Mouse (Mus musculus): ENCODE measurements around the gene Tada2a.

Tada2a gene

DNA sequence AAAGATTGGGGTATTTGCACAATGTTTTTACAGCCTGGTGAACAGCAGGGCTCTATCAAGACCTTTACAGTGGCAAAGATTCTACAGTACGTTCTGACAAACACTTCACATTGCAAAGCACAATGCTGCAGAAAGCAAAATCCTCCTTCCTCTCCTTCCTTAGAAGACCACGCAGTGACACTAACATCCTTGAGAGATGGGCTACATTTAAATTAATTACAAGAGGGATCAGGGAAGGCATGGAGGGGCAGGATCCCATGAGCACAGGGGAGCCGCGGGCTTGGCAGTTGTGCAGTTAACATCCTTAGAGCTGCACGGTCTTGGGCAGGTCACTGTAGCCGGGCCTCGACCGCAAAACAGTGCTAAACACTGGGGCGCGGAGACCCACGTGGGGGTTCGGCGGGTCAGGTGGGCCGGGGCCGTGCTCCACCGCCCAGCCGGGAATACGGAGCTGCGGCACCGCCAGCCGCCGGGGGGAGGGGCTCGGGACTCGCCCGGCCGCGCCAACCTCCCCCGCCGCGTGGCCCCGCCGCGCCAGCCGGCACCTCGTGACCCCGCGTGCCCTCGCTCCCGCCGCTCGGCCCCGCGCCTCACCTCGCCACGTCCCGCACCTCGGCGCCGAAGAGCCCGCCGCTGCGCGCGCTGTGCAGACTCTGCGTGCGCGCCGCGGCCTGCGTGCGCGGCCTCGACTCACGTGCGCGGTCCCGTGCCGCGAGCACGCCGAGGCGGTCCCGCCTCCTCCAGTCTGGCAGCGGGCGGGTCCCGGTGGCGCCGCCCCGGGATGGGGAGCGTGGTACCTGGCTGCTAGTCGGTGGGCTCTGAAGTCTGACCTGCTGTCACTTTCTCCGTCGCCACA lies at the start of gene Tada2a, which contains the start of gene Acaca:
Tada2a (minus strand) TSS at position 658 of the 856 bp plus-strand sequence.
Acaca (plus strand) TSS at position 730 of the 856 bp plus-strand sequence.
- peak; percentile 46 to 62 for DNase-seq

DNA sequence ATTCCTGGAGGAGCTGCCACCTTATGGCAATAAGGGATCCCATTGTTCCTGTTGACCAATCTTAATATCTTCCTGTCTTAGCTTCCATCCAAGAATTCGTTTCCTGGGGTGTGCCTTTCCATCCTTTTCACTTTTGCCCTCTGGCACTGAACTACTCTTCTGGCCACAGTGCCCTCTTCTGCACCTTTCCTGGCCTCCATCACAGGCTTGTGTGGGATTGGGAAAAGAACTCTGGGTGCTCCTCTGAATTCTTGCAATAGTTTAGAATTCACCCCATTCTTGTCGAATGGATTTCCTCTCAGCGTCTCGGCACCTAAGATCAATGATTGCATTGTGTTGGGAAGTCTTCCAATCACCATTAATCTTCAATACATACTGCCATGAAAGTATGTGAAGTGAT lies 49.2 kb upstream of the Tada2a start:
- DNase-seq: no peak

DNA sequence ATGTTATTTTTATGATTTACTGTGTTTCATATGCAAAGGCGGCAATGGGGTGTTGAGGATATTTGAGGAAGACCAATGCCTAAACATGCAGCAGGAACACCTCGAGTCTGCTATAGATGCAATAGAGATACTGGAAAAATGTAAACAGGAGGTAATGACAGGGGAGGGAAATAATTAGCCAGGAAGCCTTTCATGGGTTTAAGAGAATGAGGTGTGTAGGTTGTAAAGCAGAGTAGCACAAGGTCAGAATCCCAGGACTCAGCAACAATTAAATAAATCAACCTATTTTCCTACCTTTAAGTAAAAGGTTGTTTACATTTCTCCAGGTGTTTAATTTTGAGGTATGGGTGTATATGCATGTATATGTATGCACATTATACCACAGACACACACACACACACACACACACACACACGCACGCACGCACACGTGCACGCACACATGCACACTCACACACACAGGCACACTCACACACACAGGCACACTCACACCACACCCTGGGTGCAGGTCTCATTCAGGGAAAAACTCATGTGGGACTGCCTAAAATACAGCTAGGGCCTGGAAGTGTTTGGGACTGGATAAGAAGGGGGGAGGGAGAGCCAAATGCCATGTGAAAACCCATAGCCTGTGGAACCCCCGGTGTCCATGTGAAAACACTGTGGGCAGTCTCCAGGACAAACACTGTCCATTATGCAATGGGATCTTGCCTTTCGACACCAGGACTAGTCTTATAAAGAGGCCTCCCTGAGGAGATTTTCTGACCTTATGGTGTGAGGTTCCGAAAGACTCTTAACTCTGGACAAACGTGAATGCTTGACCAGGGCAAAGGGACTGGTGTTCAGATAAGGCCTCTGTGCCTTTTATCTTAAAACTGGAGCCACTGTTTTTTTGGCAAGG lies 43.4 kb upstream of the Tada2a start:
- no peak for DNase-seq

DNA sequence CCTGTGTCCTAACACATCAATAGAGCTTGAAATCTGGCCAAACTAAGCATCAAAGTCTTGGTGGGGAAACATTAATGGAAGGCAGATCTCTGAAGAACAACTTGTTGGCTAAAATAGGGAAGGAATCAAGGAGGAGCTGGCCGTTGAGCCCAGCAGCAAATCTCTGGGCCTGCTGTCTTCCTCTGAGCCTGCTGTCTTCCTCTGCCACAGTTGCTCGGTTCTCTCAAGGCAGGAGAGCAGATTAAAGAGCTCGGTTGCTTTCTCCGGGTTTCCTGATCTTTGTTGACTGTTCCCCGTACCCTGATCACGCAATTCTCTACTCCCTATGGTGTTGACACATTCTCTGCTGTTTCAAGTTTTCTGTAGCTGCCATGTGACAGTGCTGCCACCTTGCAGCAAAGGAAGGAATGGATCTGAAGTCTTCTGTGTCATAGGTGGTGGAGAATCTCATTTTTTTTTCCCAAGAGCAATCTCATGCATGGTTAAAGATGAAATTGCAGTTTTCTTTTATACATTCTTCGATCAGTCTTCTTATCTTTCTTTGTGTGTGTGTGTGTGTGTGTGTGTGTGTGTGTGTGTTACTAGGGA lies 39.4 kb upstream of the Tada2a start:
- DNase-seq: no peak

DNA sequence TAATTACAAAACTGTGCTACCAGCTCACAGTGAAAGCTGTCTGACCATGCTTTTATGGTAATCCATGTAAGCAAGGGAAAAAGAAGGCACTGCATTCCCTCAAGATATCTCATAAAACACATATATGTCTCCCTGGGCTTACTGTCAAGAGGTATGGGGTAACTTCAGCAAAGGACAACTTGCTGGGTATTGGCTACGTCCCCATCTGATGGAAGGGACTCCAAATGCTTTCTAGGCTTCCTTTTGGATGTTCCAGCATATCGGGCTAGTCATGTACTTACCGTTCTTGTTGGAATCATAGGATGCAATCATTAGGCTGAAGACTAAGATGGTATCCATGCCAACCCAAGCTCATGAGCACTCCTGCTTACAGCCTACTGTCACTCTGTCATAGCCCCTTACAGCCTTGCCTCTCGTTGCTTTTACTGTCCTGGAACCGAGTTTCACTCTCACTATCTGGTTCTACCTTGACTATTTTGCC lies 37.7 kb upstream of the Tada2a start, which contains the start of gene Gm11437:
Gm11437 (minus strand) TSS at position 431 of the 481 bp plus-strand sequence.
- no peak for DNase-seq

DNA sequence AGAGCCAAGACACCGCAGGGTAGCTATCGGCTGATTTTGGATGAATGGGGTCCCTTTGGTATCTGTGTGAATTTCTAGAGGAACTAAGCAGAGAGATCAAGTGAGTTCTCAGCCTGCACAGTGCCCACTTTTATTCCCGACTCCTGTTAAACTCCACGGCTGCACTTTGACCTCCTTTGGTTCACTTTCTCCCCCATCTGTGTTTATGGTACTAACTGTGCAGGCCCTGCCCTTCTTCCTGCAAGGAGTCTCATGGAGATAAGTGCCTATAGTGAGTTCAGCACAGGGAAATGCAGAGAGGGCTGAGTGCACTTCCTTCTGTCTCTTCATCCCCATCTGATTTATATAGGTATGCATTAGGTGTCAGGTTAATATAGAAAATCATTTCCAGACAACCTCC lies 35.2 kb upstream of the Tada2a start:
- no peak for DNase-seq

DNA sequence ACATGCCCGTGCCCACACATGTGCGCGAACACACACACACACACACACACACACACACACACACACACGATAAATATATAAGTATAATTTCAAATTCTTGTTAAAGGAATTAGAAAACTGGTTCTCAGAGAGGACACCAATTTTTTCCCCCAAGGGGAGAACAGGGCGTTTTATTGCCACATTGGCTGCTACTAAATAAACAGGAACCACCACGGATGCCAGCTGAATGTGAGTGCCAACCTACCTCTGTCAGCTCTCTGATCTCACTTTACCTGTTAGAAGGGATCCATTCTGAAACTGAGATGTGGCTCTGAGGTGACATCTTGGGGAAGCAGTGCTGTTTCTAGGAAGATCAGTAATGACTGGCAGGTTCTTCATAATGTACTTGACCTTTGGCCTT lies 34.7 kb upstream of the Tada2a start:
- DNase-seq: no peak

DNA sequence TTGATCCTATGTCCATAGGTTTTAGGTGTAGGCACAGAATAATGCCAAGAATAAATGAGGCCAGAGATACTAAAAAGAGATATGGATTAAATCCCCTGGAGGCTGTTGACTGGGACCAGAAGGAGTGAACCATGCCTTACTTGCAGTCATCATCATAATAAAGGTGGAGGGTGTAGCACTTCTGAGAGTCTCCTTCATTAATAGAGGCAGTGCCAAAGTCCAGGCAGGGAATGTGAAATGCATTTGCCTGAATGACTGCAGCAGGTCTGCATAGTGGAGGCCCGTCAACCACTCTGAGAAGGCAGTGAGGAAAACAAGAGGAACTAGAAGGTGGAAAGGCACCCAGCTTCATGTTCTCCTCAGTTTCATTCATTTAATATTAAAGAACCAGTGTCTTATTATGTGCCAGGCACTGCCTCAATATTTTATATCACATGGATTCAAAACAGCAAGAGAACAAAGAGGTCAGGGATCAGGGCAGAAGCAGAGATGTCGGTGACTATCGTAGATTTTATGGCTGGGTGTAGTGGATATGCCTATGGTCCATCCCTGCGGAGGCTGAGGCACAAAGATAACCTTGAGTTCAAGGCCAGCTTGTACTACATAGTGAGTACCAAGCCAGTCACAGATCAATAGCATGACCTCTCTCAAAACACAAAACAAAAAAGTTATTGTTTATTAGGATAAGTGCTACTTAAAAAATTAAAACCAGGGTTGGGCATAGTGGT lies 27.3 kb upstream of the Tada2a start:
- DNase-seq: no peak

DNA sequence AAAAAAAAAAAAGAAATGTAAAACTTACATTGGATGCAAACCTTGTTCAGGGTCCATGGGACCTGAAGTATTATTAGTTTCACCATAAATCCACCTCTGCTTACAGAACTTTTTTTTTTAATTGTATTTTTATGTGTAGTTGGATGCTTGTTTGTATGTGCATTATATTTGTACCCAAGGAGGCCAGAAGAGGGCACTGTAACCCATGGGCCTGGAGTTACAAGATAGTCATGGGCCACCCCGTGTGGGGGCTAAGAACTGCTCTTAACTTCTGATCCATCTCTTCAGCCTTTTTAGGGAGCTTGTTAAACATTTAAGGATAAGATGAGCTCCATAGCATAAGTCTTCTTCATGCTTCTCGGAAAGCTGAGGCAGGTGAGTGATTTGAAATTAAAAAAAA lies 21.5 kb upstream of the Tada2a start:
- no peak for DNase-seq

DNA sequence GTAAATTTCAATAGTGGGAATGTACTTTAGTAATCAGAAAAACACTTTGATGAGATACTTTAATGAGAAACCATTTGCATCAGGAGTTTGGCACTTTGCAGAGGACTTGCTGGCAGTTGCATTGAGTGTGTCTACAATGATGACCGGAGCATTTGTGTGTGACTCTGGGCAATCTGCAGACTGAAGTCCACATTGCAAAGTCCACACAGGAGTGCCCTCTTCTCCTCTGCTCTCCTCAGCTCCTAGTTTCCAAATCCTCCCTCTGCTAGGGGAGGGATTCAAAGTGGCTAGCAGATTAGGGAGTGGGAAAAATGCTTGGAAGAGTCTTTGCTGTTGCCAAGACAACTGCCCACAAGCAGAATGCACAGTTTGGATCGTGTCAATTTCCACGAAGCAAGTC lies 16.7 kb upstream of the Tada2a start:
- no peak for DNase-seq

DNA sequence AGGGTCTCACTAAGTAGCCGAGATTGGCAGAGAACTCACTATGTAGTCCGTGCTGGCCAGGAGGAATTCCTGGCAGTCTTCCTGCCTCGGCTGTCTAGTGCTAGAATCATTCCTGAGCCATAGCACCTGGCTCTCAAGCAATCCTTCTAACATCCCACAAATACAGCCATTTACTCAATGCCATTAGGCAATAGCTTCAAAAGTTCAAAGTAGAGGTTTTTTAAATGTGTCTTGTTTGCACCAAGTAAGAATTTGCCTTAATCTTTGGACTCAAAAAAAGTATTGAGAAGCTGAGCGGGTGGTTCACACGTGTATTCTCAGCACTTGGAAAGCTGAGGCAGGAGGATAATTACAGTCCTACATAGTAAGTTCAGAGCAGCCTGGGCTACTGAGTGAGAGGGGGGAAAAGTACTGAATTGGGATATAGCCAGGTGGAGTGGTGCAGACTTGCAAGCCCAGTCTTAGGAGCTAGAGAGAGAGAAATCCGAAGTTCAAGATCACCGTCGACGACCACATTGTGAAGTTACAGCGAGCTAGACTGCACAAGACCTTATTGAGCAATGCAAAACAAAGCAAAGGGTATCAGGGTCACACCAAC lies 15.9 kb upstream of the Tada2a start:
- DNase-seq: no peak

DNA sequence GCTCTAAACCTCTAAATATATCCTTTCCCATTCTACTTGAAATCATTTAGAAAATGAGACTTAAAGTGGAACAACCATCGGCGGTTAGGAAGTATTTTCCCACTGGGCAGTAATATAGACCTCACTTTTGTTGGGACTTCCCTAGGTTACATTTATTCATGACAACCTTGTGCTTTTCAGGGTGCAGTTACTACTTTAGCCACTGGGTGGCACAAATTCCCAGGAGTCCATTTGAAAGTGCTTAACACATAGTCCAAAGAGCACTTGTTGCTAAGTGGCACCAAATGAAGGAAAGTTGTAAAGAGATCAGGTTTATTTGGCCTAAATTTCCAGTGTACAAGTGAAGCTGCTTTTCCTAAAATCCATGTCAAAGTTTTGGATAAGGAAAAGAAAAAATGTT lies 12.4 kb upstream of the Tada2a start:
- peak in 1 of 2 experiments; percentile 6 for DNase-seq

DNA sequence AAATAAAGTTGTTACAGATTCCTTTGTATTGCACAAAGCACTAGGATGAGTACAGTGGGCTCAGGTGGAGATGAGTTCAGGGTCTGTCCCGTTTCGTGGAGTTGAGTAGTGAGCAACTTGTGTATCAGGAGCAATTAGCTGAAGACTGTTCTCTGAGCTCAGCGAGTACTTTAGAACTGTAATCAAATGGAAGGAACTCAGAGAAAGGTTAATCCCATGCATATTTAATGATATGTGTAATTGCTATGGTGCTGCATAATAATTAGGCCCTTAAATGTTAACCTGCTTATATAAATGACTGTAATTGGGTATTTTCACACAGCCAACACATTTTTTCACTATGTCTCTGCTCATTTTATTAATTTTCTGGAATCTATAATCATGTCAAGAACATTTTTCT lies 7.1 kb upstream of the Tada2a start:
- DNase-seq: no peak

DNA sequence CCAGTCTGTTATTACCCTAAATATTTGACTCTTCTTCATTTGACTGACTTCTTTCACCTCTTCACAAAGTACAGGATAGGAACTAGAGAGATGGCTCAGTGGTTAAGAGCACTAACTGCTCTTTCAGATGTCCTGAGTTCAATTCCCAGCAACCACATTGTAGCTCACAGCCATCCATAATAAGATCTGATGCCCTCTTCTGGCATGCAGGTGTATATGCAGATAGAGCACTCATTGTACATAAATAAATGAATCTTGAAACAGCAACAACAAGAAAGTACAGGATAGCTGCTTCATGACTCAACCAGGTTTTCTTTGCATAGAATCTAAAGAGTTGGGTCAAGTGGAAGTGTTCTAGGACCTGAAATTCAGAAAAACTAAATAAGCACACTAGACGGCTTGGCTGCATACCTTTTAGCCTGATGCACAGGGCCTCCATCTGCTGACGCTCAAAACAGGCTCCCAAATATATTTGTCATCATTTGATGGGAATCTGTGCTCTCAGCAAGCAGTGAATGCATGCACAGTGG lies 5.0 kb upstream of the Tada2a start:
- DNase-seq: no peak

DNA sequence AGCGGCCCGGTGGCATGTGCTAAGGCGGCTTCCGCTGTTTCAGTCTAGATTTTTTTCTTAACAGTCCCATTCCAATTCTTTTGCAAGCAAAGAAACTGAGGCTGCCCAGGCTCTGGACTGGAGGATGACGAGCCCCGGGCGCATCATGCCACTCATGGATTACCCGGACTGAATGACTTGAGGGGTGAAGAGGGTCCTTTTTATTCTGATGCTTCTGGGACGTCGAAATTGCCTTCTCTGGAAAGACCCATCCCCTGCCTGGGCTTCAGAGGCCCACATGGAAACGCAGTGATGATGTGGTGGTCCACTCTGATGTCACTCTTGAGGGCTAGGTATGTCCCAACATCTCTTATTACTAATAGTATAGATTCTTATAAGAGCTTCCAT lies 392 bp upstream of the Tada2a start:
- no peak for DNase-seq

DNA sequence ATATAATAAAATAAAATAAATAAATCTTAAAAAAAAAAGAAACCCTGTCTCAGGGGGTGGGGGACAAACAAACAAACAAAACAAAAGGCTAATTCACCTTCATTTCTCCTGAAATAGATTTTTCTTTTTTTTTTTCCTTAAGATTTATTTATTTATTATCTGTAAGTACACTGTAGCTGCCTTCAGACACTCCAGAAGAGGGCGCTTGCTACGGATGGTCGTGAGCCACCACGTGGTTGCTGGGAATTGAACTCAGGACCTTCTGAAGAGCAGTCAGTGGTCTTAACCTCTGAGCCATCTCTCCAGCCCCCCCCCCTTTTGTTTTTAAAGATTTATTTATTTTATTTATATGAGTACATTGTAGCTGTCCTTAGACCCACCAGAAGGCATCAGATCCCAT lies 1.4 kb downstream of the Tada2a start:
- DNase-seq: no peak

DNA sequence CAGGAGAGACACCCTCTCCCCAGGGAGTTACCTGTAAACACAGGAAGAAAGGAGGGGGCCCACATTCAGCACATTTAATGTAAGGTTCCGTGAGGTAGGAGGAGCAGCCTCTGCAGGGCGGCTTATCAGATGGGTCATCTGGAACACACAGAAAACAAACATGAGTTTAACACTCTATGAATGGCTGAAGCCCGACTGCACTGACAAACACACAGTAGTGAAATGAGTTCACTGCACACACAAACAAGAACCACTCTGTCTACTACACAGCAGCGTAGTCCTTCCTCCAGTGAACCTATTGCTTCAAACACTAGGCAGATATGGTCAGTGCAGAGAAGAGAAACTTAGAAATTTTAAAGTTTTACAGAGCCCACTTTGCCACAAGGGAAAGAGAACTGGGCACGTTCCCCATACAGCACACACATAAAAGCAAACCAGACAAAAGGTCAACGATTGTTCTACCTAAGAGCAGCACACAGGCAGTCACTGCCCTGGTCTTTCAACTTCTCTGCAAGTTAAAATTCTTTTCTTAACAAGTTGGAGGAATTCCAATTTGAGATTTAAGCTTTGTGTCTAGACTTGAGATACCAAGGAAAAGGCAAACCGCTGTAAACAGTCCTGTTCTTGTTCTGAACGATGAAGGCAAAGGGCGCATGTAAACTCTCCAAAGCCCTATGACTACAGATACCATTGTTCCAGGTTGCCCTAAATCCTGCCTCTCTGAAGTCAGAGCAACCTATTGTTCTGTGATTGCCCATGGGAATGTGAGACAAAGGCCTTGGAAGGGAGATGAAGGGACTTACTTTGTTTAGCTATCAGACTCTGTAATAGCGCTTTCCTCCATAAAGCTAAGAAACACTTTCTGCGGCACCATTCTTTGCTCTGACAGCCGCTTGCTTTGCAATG lies 8.1 kb downstream of the Tada2a start:
- no peak for DNase-seq

DNA sequence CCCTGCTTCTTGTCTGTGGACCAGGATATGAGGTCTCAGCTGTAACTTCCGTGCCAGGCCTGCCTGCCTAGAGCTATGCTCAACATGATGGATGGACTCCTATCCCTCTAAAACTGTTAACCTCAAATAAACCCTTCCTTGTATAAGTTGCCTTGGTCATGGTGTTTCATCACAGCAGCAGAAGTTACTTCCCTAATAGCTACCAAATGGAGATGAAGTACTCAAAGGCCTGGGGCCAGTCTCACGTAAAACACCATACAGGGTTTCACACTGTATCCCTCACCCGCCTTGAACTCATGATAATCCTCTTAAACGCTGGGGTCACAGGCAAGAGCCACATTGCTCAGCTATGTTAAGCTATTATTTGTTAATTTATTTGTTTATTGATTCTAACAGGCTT lies 12.0 kb downstream of the Tada2a start:
- no peak for DNase-seq

DNA sequence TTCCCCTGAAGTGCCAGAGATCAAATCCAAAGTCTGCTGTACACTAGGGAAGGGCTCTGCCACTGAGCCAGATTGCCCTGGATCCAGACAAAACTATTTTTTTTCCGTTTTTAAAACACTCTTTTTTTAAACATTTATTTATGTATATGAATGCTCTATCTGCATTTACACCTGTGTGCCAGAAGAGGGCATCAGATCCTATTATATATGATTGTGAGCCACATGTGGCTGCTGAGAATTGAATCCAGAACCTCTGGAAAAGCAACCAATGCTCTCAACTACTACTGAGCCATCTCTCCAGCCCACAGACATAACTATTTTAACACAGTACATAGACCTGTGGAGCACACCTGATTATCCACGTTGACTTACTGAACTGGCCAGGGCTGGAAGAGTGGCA lies 13.2 kb downstream of the Tada2a start:
- DNase-seq: no peak

DNA sequence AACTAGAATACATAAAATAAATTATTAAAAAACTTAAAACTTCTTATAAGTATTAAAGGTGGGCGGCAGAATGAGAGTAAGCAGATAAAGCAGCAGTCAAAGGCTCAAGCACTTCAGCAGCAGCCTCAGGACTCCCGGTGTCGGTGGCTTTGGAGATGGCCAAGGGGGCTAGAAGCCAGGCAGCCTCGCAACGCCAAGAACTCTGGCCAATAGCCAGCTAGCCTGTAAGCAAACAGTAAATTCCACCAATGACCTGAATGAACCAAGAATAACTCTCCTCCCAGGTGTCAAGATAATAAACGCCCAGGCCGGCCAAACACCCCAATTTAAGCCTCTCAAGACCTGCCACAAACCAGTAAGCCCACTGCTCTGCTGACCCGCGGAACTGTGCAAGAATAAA lies 13.8 kb downstream of the Tada2a start:
- no peak for DNase-seq

DNA sequence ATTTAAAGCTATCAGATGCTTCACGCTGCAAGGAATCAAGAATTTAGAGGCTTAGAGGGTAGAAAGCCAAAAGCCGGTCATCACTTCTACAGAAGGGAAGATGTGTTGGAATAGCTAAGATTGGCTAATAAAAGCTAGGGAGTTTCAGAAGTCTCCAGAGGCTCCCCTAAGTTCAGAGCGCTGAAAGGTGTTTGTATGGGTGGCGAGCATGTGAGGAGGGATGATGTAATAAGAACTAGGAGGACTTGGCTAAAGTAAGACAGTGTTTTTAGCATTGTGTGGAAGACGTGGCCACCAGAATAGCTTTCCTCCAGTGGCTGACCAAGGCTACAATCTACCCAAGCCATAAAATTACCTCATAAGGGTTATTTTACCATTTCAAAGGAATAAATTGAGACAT lies 15.8 kb downstream of the Tada2a start:
- DNase-seq: no peak
